8 mouse cellular contexts compared by ENCODE assay signal in genomic region chr4:86576120-86576541, GRCm38 (mm10). TPM values are rescaled to one million over a fixed set of nuclear protein-coding genes. Genes with fewer than 3 reads are reported as not detected.
DNase-seq lines count a peak whose midpoint lies in the region; ATAC-seq and TF ChIP-seq lines count a peak whose summit lies in the region.

No protein-coding gene starts in this region.

- peak overlapping the region; percentile 96 for H3K27ac ChIP-seq in forebrain, embryonic 13.5 days
- peak overlapping the region; percentile 95 for H3K27ac ChIP-seq in intestine, postnatal 0 days (ENCODE audit: low read depth, low read length)
- H3K27ac ChIP-seq in liver, embryonic 15.5 days (replicated peaks), result peak overlapping the region; percentile 98

- H3K36me3 ChIP-seq in forebrain, embryonic 13.5 days (ENCODE audit: poor library complexity, severe bottlenecking), result peaks cover 14% of the 10 kb centered on the region
- H3K36me3 ChIP-seq in intestine, postnatal 0 days (ENCODE audit: control insufficient read depth, insufficient read depth), result no peaks in the 10 kb centered on the region; the same call in none of the 2 replicates
- peaks cover 20% of the 10 kb centered on the region for H3K36me3 ChIP-seq in liver, embryonic 15.5 days (replicated peaks)

- no peak for TF ChIP-seq CTCF in intestine, postnatal 0 days (IDR thresholded peaks at IDR 0.05; ENCODE audit: low read depth)

- H3K4me1 ChIP-seq in forebrain, embryonic 13.5 days, result peaks cover 24% of the 10 kb centered on the region
- H3K4me1 ChIP-seq in intestine, postnatal 0 days (replicated peaks; ENCODE audit: control insufficient read depth, insufficient read depth, low read length), result no peaks in the 10 kb centered on the region
- H3K4me1 ChIP-seq in liver, embryonic 15.5 days (replicated peaks), result peaks cover 28% of the 10 kb centered on the region

- no peaks in the 10 kb centered on the region for H3K9me3 ChIP-seq in forebrain, embryonic 13.5 days (replicated peaks)
- no peaks in the 10 kb centered on the region for H3K9me3 ChIP-seq in intestine, postnatal 0 days (ENCODE audit: control insufficient read depth)
- H3K9me3 ChIP-seq in liver, embryonic 15.5 days (replicated peaks), result no peaks in the 10 kb centered on the region

- peak overlapping the region; percentile 94 for H3K9ac ChIP-seq in forebrain, embryonic 13.5 days
- H3K9ac ChIP-seq in intestine, postnatal 0 days (ENCODE audit: low read depth, low read length), result peak overlapping the region; percentile 92
- H3K9ac ChIP-seq in liver, embryonic 15.5 days, result peak overlapping the region; percentile 91

- peak overlapping the region; percentile 75 for H3K4me3 ChIP-seq in forebrain, embryonic 13.5 days
- peak overlapping the region; percentile 81 for H3K4me3 ChIP-seq in intestine, postnatal 0 days (ENCODE audit: low read depth, low read length)
- peak overlapping the region; percentile 89 for H3K4me3 ChIP-seq in liver, embryonic 15.5 days (replicated peaks)

- H3K27me3 ChIP-seq in forebrain, embryonic 13.5 days, result no peaks in the 10 kb centered on the region
- H3K27me3 ChIP-seq in intestine, postnatal 0 days (replicated peaks; ENCODE audit: control insufficient read depth, insufficient read depth, low read length), result no peaks in the 10 kb centered on the region
- H3K27me3 ChIP-seq in liver, embryonic 15.5 days, result 0 out of 2 replicates have a peak, but pooled peaks cover 6% of the 10 kb centered on the region

- H3K4me2 ChIP-seq in forebrain, embryonic 13.5 days, result peak overlapping the region; percentile 89
- peak overlapping the region; percentile 83 for H3K4me2 ChIP-seq in intestine, postnatal 0 days (replicated peaks; ENCODE audit: low read depth)
- H3K4me2 ChIP-seq in liver, embryonic 15.5 days, result peak overlapping the region; percentile 85

- ATAC-seq in activated CD4-positive, CD25-positive, alpha-beta regulatory T cell, adult 4 months, result peak; percentile 3
- ATAC-seq in forebrain, embryonic 13.5 days, result no peak
- ATAC-seq in intestine, postnatal 0 days, result no peak
- ATAC-seq in liver, embryonic 15.5 days (ENCODE audit: insufficient read depth), result no peak

- WGBS in forebrain, embryonic 13.5 days, result under 1% methylated on average over 20 of the region's 20 CpGs
- under 1% methylated on average over 20 of the region's 20 CpGs for WGBS in intestine, postnatal 0 days
- under 1% methylated on average over 20 of the region's 20 CpGs for WGBS in liver, embryonic 15.5 days (ENCODE audit: insufficient replicate concordance)

- peak; percentile 8 for DNase-seq in ovary, postnatal 36 days (ENCODE audit: low spot score)
- DNase-seq in ovary, postnatal 14 days (ENCODE audit: low spot score), result no peak
- peak; percentile 49 for DNase-seq in retina, embryonic 14.5 days (ENCODE audit: low spot score)
- DNase-seq in urinary bladder, postnatal 36 days (ENCODE audit: low spot score in 2 of 2), result no peak

RNA-seq across cellular contexts. Expression of gene Rraga, which starts 0.7 kb away (rescaled TPM):
- 10 to 100 TPM; 35.9 to 59.0 TPM for polyA plus RNA-seq in activated CD4-positive, CD25-positive, alpha-beta regulatory T cell, adult 4 months (2017; shearing (Covaris generic))
- polyA plus RNA-seq in forebrain, embryonic 13.5 days (2015; fragmentation: Nextera tagmentation; extraction: Ambion mirVana), result 82.6 and 88.9 TPM in 2 replicates
- polyA plus RNA-seq in intestine, postnatal 0 days (2015; fragmentation: Nextera tagmentation; extraction: Ambion mirVana), result 37.0 and 38.6 TPM in 2 replicates
- 25.2 and 26.3 TPM in 2 replicates for polyA plus RNA-seq in liver, embryonic 15.5 days (2015; fragmentation: Nextera tagmentation; extraction: Ambion mirVana)

RNA-seq across cellular contexts. Expression of gene Saxo1, which starts 18.0 kb away (rescaled TPM):
- polyA plus RNA-seq in activated CD4-positive, CD25-positive, alpha-beta regulatory T cell, adult 4 months (2017; shearing (Covaris generic)), result not detected
- not detected in 2 replicates for polyA plus RNA-seq in forebrain, embryonic 13.5 days (2015; fragmentation: Nextera tagmentation; extraction: Ambion mirVana)
- not detected in 2 replicates for polyA plus RNA-seq in intestine, postnatal 0 days (2015; fragmentation: Nextera tagmentation; extraction: Ambion mirVana)
- polyA plus RNA-seq in liver, embryonic 15.5 days (2015; fragmentation: Nextera tagmentation; extraction: Ambion mirVana), result not detected in 2 replicates

RNA-seq across cellular contexts. Expression of gene Haus6, which starts 35.7 kb away (rescaled TPM):
- 10 to 100 TPM; 17.1 to 17.2 TPM for polyA plus RNA-seq in activated CD4-positive, CD25-positive, alpha-beta regulatory T cell, adult 4 months (2017; shearing (Covaris generic))
- polyA plus RNA-seq in forebrain, embryonic 13.5 days (2015; fragmentation: Nextera tagmentation; extraction: Ambion mirVana), result 18.0 and 19.6 TPM in 2 replicates
- 3.0 and 3.1 TPM in 2 replicates for polyA plus RNA-seq in intestine, postnatal 0 days (2015; fragmentation: Nextera tagmentation; extraction: Ambion mirVana)
- 10.9 and 11.4 TPM in 2 replicates for polyA plus RNA-seq in liver, embryonic 15.5 days (2015; fragmentation: Nextera tagmentation; extraction: Ambion mirVana)

Comparison
In these comparisons a context has a peak if more than half of its experiments do, and no peak if none do; other contexts are left out.
1. DNase-seq: peak in ovary, postnatal 36 days (single experiment) and retina, embryonic 14.5 days (single experiment); none in ovary, postnatal 14 days (single experiment) and urinary bladder, postnatal 36 days (0 of 2).
2. Peak in every context shown above with its lines, with median percentiles within 50 percentile points of each other: H3K27ac ChIP-seq, H3K4me2 ChIP-seq, H3K4me3 ChIP-seq and H3K9ac ChIP-seq.